Mouse (Mus musculus) thymus, adult 2 months (tissue): ENCODE measurements around the gene Prr29.

ENCODE experiments used
- CTCF ChIP-seq: fragments of 200-500 bp; IDR thresholded peaks from 2 replicates; pipeline ENCODE4 v1.5.1; 2012; ENCODE audit warnings: mild to moderate bottlenecking, control low read depth, low read length, moderate library complexity, borderline replicate concordance; ENCODE audit not compliant: control insufficient read depth, poor library complexity, insufficient read depth; ENCODE audit errors: extremely low read depth
- POLR2A ChIP-seq: fragments of 200-500 bp; IDR thresholded peaks from 2 replicates; pipeline ENCODE4 v1.6.1; 2012; ENCODE audit warnings: mild to moderate bottlenecking, low read length, control low read depth, moderate library complexity; ENCODE audit not compliant: control insufficient read depth, poor library complexity, insufficient read depth; ENCODE audit errors: extremely low read depth

- TF ChIP-seq POLR2A (no peak), CTCF (no peak)
These were observed 44.7 kb downstream of the Prr29 start for GRCm38 (mm10) chr11:106410011-106410410.
